Mouse (Mus musculus): ENCODE measurements at regions not wholly inside any gene's neighbourhood (a gene's known extent, or its start where the extent isn't known, plus 50 kb on each side); places are given as distances from the start of the nearest gene placed in this dataset.

DNA sequence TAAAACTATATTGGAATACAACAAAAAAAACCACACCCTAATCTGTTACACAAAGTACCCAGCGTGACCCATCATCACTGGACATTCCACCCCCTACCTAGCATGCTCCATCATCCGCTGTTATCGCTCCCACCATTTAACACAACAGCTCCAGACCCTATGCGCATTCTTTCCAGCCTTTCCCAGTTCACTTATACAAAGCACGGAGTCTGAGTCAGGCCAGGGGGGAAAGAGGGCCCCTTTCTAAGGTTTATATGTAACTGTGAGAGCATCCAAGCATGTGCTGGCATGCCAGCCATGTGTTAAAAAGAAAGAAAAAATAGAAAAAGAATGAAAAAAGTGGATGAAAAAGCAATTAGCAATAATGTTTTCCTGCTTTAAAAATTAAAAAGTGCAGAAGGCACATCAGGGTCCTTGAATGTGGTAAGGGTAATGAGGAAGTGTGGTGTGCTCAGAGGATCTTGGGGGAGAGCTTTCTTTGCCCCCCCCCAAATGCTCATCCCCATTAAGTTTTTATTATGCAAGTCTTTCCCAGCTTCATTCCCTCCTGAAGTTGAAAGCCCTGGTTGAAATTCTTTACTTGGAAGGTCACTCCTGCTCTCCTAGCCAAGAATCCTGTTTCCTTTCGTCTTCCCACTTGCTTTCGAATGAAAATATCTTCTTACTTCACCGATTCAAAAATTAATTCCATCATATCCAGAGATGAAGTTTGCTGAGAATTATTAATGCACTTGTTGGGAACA is 180.7 kb upstream of the Cited2 start:
- in situ Hi-C loops (cut with MboI; ENCODE audit: low sequenced_read_pairs), result no loop called here

DNA sequence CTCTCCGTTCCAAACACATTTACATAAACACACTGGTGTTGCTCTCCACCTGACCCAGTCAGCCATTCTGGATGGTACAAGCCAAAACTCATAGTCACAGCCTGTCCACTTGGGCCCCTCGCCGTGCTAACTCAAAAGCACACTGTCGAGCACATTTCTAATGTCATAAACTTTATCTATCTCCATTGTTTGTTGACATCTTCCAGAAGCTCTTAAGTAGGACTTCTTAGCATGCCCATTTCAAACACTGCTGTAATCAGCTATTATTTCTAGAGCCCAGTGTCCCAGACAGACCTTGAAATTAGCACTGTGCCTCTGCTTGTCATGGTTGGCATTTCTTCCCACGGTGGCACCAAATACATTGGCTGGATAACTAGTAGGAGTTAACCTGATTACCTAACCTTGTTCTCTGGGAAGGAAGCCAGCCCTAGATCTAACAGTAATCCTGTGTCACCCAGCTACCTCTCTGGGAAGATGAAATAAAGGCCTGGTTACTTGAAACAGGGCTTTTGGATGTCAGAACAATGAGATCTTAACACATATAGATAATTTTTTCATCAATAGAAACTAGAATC is 180.1 kb upstream of the Cited2 start:
- in situ Hi-C loops (cut with MboI; ENCODE audit: low sequenced_read_pairs), result no loop called here

DNA sequence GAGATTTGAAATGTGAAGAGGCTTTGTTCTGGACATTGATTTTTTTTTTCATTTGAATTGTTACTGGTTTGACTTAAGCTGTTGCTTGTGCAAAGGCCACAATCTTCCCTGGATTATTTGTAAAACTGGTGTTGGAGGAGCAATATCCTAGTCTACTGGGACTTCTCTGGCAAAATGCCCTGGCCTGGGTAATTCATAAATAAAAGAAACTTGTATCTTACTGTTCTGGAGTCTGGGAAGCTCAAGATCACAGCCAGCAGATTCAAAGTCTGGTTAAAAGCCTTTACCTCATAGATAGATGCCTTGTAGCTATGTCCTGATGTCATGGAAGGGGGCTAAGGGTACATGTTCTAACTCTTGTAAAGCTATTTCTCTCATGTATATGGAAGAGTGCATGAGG is 177.7 kb upstream of the Cited2 start:
- in situ Hi-C loops (cut with MboI; ENCODE audit: low sequenced_read_pairs), result no loop called here

DNA sequence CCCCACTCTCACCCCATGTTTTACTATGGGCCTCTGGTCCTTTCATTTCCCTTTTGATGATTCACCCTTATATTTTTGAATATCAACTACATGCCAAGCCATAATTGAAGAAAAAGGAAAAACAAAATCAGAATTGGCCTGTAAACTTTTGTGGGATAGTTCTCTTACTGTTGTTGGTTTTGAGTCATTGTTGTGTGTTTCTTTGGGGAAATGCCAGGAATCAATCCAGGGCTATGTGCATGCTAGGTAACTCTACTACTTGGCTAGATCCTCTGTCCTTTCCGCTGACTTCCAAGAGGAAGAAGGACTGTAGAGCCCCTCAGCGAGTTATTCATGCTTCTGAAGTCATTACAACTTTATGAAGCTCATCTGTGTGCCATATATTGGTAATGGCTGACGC is 175.0 kb upstream of the Cited2 start:
- in situ Hi-C loops (cut with MboI; ENCODE audit: low sequenced_read_pairs), result no loop called here

DNA sequence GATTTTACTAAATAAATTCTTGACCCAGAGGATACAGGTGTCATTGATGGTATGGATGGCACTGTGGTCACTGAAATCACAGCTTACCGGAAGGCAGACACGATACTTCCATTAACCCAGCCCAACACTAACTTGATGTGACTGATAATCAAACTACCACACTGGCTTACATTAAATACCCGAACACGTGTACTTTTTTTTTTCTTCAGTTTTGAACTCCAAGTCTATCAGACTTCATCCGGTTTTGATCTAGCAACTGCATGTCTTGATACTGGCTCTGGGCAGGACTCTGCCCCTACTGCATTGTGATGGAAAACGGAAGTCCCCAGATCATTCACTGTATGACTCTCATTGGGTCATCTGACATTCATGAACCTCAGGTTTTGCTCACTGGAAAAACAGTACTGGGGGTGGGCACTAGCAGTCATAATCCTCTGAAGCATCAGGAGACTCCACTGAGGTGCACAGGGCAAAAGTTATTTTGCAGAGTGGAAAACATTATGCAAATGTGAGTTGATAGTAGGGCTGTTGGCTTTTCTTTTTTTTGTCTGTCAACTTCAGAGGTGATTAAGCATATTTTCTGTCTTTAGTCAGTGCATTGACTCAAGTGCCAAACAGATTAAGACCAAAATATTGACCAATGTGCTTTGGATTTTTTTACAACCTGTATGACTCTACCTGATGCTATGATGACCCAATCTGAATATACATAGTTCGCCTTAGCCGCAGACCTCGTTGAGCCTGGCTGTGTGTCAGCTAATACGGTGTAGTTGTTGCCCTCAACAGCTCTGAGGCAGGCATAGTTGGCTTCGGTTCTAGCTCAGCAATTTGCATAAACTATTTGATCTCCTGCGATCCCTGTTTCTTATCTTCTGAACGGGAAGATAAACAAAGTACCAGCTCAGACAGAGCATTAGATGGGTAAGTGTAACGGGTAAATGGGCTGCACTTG is 174.1 kb upstream of the Cited2 start:
- in situ Hi-C loops (cut with MboI; ENCODE audit: low sequenced_read_pairs), result no loop called here

DNA sequence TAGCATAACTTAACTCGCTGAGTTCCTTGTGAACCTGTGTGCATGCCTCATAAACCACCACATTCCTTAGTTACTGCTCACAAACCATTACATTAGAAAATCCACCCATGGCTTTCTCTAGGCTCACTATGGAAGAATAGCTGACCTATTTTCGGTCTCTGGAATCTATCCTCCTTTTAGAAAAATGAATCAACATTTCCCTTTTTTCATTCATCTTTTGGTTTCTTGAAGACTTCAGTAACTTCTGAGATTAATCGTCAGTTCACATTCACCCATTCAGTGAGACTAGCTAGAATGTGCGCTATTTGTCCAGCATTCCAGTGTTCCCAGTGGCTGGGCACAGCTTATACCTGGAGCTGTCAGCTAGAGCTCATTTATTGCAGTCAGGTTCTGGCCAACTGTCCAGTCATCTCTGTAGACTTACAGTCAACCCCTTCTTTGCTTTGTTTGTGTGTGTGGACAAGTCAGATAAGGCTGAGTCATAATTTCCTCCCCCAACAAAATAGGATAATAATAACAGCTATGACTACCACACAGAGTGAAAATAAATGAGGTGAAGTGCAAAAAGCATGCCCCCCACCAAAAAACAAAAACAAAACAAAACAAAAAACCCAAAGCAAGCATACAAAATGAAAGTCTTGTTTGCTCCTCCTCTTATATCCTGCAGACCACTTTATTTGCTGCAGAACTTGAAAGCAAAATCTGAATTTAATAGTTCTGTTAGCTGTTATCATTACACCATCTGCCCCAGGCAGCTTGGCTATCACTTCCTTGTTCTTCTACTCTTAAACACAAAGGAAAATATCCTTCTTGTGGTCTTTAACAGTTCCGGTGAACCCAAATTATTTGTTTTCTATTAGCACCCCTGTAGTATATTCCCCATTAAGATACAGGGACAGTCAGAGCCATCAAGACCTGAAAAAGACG is 173.0 kb upstream of the Cited2 start:
- in situ Hi-C loops (cut with MboI; ENCODE audit: low sequenced_read_pairs), result no loop called here

DNA sequence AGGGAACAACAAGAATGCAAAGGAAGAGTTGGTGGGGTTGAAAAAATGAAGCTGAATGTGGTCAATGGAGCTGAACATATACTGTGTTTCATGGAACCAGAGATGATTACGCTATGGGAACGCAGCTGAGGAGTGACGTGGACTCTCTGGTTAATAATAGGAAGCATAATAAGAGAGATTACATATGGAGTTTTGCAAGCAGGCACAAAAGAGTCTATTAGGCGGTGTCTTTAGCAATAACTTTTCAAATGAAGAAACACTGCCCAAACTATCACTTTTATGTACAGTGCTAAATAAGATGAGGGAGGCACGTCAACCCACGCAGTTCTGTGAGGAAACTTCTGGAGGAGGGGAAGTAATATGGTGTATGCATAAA is 172.4 kb upstream of the Cited2 start:
- in situ Hi-C loops (cut with MboI; ENCODE audit: low sequenced_read_pairs), result no loop called here

DNA sequence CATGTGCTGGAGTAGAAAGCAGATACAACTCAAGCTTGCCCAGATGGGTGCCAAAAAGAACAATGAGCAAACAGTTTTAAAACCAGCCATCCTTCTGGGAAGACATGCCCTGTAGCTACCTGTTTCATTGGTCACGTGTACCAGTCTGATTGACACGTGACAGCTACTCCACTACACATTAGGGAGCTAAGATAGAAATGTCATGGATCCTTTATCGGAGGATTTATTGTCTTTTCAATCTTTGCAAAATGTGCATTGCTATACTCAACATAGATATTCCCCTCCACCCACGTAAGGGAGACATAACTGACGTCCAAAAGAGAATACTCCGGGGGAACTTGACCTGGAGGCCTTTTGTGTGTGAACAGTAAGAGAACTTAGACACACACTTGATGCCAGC is 171.1 kb upstream of the Cited2 start:
- in situ Hi-C loops (cut with MboI; ENCODE audit: low sequenced_read_pairs), result no loop called here

DNA sequence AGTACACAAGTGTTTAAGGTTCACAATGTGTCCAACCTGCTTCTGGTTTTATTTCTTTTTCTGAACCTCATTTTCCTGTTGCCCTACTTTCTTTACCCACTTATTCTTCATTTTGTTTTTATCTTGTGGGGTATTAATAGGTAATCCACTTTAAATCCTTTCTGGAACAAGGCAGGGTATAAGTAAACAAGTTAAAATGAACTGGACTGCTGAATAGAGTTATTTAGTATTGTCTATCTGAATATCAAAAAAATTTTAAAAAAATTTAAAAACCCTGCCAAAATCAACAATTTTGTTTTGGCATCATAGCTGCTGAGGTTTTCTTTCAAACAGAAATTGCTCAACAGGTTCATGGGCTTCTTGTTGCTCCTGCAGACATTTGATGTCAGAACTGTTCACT is 170.7 kb upstream of the Cited2 start:
- in situ Hi-C loops (cut with MboI; ENCODE audit: low sequenced_read_pairs), result no loop called here

DNA sequence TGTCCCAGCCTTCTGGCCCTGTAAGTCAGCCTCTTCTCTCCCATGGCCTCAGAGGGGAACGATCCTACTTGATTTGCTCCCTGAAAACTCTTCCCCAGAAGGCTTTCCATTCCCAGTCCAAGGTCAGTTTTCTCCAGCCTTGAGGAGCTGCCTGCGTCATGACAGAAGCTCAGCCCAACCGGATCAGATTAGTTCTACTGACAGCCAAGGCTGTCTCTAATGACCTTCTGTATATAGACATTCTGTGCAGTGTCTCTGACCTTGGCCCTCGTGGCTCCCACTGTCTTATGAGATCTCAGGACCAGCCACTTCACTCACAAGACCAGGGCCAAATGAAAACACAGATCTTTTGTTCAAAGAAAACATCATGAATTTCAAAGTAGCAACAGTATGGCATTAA is 166.6 kb upstream of the Cited2 start:
- in situ Hi-C loops (cut with MboI; ENCODE audit: low sequenced_read_pairs), result no loop called here

DNA sequence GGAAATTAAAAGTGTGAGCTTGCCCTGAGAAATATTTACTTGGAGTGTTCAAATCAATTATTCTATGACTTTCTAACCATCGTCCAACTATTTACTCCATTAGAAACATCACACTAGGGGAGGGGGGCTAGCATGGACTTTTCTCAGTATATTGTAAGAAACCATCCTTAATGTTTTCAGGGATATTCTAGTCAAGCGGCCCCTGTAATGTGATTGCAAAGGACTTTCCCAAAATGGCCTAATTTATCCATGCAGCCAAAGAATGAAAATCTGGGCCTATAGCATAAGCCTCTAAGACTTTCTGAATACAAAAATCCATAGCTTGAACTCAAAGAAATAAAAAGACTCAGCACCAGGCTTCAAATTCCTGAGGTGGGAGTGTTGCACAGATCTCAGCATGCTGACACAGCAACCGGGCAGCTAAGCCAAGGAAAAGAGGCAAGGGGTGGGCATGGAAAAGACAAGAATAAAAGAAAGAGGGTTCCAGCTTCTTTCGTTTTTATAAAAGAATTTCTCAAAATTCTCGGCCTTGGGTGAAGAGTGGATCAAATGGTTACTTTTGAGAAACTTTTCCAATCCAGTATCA is 163.6 kb upstream of the Cited2 start:
- in situ Hi-C loops (cut with MboI; ENCODE audit: low sequenced_read_pairs), result no loop called here

DNA sequence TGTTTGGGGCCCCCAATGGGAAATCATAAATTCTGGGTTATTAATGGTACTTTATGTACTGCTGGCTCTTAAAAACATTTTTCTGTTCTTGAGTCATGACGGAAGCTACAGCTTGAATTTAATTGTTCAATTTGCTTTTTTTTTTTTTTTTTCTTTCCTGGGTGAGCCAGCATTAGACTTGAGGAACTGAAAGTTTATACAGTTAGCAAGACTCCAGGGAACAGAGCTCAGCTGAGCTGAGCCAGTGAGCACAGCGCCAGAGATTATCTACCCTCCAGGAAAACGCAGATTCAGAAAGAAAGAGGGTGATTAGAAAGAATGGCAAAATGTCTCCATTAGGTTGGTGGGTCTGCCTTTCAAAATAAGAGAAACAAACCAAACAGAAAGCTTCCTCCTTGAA is 163.0 kb upstream of the Cited2 start:
- in situ Hi-C loops (cut with MboI; ENCODE audit: low sequenced_read_pairs), result no loop called here

DNA sequence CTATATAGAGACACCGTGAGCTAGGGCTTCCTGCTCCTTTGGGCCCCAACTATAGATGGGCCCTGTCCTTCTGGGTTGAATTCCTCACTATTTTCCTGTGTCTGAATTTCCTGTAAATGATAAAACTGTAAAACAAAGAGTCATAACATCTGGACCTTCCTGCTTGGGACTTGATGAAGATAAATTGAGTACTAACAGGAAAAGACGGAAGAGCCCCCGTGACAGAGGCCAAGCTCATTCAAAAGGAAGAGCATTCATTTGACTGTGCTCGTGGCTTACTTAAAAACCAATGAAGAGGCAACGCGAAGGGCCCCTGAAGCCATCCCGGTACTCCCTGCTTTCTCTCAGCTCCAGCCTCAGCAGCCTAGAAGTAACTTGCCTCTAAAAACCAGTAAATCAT is 161.6 kb upstream of the Cited2 start:
- in situ Hi-C loops (cut with MboI; ENCODE audit: low sequenced_read_pairs), result no loop called here

DNA sequence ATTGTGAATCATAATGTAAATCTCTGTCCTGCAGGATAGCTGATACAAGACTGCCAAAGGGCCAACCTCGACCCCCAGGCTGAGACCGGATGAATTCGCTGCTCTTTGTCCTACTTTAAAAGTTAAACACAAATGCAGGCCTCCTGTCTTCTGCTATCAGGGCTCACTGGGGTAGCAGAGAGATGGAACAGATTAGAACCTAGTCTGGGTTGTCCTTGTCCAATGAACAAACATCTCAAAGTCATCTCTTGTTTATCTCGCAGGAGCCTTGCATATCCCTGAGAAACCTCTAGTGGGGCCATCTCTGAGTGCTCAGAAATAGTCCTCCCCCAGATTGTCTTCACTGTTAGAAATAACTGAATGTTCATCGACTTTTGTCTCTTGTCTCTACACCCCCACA is 161.0 kb upstream of the Cited2 start:
- in situ Hi-C loops (cut with MboI; ENCODE audit: low sequenced_read_pairs), result no loop called here

DNA sequence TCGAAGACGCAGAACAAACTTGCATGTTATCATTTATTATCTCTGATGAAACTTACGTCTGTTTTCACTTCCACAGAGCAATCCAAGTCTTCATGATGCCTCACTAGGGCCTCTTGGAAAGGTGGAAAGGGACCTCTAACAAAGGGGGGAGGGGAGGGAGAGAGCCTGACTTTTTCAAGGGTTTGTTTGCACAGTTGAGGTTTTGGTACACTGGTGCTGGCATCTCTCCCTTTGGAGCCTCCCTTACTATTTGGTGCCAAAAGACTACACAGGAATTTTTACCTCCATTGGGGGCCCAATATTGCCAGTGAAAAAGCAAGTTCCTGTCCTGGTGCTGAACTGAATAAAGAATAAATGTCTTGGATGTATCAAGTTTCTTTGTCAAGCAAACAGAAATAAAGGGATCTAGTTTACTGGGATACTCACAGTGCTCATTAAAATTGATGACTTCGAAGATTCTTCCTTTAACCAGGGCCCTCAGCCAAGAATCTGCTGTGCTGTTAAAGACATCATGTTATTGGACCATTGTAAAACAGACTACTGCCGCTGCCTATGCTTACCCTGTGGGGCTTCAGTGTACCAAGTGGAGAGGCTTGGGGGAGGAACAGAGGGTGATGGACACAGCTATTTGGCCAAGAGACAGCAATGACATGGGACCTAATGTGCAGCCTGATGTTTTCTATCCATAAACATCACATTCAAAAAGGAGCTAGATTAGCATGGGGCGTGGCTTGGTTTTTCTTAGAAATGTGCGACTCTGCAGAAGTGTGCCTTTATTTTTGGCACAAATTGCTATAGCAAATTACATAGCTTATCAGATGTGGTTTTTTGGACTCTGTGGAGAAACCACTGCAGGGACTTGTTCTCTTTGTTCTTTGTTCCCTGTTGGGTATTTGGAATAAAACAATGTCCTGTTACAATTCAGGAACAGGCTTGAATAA is 160.3 kb upstream of the Cited2 start:
- in situ Hi-C loops (cut with MboI; ENCODE audit: low sequenced_read_pairs), result no loop called here

DNA sequence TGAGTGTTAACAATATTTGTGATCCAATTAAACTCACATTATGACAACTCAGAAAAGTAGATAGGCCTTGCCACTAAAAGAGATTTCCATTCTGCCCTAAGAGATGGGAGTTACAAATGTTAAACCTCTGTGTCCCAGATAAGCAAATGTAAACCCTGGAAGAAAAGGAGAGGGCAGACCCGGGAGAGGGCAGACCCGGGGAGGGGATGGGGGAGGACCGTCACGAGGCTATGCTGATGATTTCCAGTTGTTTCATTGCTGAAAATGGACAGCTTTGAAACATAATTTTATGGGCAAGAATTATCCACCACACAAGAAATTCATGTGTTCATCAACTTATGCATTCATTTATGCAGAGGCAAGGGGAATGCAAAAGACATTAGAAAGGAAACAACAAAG is 159.7 kb upstream of the Cited2 start:
- in situ Hi-C loops (cut with MboI; ENCODE audit: low sequenced_read_pairs), result no loop called here

DNA sequence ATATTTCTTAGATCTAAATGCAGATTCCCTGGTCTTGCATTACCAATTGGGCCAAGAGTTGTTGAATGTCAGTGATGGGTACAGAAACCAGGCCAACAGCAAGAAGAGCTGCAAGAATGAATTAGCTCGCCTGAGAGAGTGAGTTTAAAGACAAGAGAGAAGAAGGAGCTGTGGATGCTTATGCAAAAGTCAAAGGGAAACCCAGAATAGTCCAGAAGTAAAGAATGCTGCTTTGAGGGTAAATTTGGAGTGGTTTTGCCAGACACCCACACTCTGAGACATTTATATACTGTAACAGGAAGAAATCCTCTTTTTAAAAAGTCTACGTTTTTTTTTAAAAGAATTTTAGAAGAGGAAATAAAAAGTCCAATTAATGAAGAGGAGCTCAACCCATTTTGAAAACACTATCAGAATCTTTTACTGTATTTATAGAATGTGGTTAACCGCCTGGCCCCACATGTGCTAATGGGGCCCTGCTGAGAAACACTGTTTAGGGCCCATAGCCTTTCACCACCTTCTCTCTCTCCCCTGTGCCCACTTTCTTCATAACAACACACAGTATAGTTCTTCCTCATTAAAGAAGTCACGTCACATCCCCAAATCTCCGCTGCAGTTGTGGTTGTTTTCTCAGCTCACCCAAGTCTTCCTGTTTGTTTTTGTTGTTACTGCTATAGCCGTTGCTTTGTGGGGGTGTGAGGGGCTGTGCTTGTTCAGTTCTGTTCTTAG is 158.0 kb upstream of the Cited2 start:
- in situ Hi-C loops (cut with MboI; ENCODE audit: low sequenced_read_pairs), result no loop called here

DNA sequence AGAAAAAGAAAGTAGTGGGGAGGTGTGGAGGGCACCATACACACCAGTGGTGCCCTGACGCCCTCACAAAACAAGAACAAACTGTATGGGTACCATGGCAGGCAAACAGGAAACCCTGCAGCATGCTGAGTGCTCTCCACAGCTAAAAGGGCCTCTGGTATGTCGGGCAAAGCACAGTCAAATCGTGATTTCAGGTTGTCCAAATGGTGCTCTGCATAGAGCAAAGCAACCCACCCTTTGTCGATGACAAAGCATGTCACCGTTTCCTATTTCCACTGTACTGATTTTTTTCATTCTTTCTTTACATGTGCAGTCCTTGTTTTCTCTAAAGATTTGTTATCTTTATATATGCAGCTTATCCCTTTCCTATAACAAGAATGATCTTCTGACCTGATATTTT is 156.0 kb upstream of the Cited2 start:
- in situ Hi-C loops (cut with MboI; ENCODE audit: low sequenced_read_pairs), result no loop called here

DNA sequence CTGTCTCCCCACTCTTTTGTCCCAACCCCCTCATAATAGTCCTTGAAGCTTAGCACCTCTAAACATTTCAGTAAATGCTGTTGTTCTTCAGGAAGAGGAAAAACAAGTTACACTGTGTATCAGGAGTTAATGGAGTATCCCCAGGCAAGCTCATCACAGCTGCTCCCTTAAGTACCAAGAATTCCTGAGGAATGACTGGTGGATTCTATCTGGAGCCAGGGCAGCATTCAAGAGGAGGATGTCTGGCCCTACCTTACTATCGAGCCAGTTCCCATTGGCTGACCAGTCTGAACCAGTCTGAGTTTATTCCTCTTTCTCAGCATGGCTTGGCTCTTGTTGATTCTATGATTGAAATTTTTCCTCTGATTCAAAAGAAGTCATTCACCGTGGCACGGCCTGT is 155.4 kb upstream of the Cited2 start:
- in situ Hi-C loops (cut with MboI; ENCODE audit: low sequenced_read_pairs), result no loop called here

Data from CH12F3 (cell line).